Mouse (Mus musculus): ENCODE results near the gene Plk2.
"Not testable (repeated sequence)": the region's sequence is repeated elsewhere in the genome, so short reads cannot be mapped to it uniquely, and the experiment has no call there.

Gene Plk2

DNA sequence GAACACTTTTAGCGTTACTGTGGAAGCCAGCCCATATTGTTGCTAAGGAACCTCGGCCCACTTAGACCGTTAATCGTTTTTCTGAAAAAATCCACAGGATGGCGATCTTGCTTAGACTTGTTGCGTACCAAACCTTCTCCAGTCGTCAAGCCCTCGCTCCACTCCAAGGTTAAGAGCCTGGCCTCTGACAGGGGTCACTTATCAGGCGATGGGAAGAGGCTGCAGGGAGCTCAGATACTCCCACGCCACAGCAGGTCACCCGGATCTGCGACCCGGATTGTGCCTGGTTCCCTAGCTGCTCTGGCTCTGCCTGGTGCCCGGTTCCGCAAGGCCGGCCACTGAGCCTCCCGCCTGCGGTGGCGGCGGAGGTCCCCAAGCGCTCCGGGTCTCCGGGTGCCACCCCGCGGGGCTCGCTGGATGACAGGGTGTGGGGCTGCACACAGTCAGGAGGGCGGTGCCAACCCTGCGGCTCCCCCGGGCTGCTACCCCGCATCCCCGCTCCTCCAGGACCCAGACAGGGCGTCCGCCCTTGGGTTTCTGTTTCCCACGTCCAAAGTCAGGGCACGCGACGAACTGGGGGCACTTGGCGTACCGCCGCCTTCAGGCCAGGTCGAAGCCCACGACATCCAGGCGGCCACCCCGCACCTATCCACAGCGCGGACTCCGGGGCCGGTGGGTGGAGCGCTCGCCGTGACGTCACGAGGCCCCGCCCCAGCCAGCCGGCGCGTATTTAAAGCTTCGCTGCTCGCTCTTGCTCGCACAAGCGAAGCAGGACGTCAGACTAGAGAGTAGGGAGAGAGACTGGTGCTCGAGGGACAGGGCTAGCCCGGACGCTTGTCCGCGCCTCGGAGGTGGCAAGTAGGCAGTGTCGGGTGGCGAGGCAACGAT, at the start of gene Plk2:
Gene Plk2 (plus strand): TSS at position 756 of the 888 bp plus-strand sequence.
- peak; percentile 89 for DNase-seq (ENCODE audit: low spot score)

DNA sequence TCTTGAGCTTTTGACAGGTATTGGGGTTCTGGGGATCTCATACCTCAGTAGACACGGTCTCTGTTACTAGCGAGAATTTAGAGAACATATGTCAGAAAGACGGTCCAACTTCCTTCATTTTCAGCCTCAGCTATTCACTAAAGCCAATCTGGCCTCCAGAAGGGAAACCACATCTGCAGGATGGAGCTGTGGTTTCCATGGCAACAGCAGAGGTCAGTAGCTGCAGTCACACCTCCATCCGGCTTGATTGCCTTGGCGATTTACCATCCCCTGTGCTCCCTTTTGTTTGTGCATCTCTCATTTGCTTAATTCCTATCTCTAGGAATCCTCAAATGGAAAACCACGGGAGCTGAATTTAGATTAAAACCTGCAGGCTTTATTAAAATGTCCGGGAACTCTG, 48.1 kb upstream of the Plk2 start:
- no peak for DNase-seq (ENCODE audit: low spot score)

DNA sequence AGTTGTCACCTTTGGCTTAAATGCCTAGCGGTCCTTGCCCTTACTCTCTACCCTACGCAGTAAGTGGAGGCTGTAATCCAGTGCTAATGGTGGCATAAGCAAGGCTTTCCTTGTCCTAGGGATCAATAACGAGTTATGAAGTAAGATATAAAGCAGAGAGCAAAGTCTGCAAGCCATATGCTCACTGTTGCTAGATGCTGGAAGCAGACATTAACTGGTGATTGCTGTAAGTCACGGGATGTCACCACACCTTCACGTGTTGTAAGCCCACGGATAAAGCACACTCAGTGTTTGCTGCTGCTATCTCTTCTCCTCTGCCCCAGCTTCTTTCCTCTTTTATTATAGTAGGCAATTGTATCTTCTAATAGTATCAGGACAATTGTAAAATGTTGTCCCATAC, 43.8 kb upstream of the Plk2 start:
- no peak for DNase-seq (ENCODE audit: low spot score)

DNA sequence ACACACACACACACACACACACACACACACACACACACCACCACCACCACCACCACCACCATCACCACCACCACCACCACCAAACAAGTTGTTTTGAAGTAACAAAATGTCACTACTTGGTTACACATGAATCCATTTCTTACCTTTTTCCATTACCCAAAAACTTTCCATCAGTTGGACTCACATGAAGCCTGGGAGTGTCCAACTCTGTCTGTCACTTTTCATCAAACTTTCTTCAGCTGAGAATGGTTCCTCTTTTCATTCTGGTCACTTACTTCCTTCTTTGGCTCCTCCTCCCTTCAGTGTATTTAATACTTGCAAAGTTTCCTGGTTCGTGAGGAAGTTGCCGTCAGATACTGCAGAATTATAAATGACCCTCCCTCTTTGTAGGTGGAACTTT, 37.9 kb upstream of the Plk2 start, which contains the start of gene Gapt:
Gene Gapt (minus strand): TSS at position 259 of the 400 bp plus-strand sequence.
- no peak for DNase-seq (ENCODE audit: low spot score)

DNA sequence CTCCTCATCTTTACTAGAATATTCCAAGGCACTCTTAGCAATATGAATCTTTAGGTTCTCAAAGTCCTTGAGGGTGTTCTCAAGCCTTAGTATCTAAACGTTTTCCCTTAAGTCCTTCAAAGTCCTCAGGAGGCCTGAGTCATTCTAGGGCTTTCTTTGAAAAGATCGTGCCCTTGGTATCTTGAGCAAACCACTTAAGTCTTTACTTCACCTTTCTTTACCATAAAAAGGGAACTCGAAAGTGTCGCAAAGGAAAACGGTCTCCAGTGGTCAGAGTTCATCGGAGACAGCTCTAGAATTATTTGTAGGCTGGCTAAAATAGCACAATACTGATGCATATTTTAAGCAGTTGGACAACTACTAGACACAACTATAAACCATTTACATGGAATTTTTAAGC, 31.1 kb upstream of the Plk2 start:
- no peak for DNase-seq (ENCODE audit: low spot score)

DNA sequence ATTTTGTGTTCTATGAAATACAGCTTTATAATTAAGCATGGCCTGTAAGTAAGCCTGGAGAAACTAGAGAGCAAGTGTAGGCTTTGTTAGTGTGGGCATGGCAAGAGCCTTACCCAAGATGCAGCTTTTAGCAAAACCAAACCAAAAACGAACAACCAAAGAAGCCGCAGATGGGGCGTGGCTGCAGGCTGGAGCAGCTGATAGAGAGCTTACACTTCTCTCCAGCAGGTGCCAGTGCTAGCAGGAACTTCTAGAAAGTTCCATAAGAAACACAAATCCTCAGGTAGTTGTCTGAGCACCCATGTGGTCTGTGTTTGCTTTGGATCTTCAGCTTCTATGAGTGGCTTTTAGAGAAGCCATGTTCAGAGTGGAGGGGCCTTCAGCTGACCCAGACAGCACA, 28.4 kb upstream of the Plk2 start:
- no peak for DNase-seq (ENCODE audit: low spot score)

DNA sequence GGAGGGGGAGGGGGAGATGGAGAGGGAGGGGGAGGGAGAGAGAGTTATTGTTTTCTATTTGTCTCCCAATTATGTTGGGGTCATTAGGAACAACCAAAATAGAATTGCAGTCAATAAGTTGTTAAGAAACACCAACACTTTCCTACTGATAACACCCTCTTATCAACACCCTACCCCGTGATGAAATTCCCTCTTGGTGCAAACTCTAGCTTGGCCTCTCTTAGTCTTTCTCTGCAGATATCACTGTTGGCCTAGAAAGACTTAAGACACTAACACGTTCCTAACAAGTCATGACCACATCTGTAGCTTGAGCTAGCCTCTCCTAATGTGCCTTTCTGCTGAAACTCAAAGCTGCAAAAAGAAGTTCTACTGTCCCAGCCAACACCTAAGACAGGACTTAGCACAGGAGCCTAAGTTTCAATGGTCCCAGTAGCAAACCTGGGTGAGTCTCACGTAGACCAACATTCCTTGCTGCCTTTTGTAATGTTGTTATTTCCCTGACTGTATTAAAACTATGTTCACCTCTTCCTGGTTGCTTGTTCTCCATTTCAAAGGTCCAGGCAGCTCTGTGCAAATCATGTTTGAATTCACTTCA, 26.8 kb upstream of the Plk2 start:
- no peak for DNase-seq (ENCODE audit: low spot score)

DNA sequence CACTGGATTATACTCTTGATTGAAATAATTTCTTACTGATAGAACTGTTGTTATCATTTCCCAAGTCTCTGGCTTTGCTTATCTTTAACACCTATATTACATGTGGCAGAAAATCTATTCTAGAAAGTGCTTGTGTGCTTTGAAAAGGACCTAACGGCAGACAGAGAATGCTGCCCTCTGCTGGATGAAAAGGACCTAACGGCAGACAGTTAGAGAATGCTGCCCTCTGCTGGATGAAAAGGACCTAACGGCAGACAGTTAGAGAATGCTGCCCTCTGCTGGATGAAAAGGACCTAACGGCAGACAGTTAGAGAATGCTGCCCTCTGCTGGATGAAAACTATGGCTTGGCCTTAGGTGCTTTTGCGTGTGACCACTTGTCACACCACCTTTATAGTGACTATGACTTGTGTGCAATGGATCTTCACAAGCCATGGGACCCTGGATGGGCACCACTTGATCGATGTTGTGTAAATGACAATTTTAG, 26.2 kb upstream of the Plk2 start:
- peak; percentile 68 for DNase-seq (ENCODE audit: low spot score)

DNA sequence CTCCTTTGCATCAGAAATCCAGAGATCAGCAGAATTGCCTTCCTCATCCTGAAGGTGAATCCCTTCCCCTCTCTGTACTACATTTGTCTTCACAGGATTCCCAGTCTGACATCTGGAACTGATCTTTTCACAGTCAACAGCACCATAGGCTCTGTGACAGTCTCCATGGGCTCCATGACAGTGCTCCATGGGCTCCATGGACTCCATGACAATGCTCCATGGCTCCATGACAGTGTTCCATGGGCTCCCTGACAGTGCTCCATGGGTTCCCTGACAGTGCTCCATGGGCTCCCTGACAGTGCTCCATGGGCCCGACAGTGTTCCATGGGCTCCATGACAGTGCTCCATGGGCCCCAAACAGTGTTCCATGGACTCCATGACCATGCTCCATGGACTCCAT, 25.2 kb upstream of the Plk2 start:
- no peak for DNase-seq (ENCODE audit: low spot score)

DNA sequence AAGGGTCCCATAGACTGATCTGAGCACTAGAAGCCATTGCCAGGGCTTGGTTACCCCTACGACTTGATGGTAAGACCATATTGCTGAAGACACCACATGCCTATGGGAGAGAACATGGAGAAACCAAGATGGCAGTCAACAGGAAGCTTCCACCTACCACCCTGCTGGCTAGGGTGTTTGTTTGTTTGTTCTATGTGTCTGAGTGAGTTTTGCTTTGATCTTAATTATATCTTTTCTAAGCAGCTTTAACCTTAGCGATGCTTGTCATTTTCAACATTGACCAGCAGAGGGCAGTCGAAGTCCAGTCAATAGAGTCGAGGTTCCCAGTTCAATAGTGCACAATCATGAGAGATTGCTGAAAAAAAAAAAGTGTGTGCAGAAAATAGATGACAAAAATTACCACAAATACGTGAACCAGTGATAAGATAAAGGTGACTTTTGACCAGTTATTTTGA, 12.4 kb upstream of the Plk2 start:
- no peak for DNase-seq (ENCODE audit: low spot score)

DNA sequence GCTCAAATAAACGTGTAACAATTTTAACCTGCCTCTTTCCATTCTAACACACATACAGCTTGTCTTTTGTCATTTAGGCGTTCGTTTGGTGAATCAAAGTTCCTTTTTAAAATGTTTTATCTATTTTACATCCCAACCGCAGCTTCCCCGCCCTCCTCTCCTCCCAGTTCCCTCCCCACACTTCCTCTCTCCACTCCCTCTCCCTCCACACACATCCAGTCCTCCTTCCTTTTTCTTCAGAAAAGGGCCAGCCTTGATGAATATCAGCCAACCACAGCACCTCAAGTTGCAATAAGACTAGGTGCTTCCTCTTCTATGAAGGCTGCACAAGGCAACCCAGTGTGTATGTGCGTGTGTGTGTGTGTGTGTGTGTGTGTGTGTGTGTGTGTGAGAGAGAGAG, 10.3 kb upstream of the Plk2 start:
- no peak for DNase-seq (ENCODE audit: low spot score)

DNA sequence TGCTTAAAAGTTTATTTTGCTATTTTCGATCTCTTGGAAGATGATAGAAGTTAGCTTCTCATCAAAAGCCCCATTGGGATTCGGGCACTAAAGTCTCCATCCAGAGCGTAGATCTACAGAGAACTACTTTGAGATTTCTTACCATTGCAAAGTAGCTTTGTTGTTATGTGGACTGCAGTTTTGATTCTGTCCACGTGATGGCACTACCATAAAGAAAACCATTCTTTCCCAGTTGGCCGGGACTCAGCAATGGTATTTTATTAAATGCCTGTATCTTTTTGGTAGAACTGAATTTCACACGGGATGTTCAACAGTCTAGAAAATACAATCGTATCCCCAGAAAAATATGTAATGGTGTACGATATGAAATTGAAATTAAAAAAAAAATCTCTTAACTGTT, 2.6 kb upstream of the Plk2 start:
- no peak for DNase-seq (ENCODE audit: low spot score)

DNA sequence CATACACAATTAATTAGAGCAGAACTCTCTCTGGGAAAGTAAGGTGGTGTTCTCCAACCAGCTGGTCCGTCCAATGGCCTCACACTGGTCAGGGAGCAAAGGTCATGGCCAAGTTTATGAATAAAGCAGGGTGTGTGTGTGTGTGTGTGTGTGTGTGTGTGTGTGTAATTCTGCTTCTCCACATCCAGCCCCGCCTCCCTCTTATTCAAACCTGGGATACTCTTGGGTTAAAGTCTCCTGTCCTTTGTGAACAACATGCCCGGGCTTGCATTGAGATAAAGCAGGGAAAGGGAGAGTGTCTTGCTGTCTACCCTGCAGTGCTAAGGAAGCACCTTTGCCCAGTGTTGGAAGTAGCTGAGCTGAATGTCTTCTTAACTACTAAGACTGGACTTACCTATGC, 2.2 kb upstream of the Plk2 start:
- DNase-seq (ENCODE audit: low spot score): no peak

DNA sequence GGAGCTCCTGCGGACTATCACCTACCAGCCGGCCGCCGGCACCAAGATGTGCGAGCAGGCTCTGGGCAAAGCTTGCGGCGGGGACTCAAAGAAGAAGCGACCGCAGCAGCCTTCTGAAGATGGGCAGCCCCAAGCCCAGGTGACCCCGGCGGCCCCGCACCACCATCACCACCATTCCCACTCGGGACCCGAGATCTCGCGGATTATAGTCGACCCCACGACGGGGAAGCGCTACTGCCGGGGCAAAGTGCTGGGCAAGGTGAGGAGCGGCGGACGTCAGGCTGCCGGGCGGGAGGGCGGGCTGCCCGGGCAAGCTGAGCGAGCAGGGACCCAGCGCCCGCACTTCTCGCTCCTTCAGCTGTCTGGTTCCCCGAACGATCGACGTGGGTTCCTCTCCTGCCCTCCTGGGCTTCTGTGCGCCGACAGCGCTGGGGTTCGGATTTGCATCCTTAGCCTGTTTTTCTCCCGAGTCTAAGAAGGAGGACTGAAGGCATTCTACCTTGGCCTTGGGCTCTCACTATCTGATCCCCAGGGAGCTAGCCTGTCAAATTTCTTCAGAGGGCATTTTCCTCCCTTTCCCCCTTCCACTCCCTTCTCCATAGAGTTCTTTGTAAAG, 441 bp downstream of the Plk2 start:
- DNase-seq (ENCODE audit: low spot score): no peak

DNA sequence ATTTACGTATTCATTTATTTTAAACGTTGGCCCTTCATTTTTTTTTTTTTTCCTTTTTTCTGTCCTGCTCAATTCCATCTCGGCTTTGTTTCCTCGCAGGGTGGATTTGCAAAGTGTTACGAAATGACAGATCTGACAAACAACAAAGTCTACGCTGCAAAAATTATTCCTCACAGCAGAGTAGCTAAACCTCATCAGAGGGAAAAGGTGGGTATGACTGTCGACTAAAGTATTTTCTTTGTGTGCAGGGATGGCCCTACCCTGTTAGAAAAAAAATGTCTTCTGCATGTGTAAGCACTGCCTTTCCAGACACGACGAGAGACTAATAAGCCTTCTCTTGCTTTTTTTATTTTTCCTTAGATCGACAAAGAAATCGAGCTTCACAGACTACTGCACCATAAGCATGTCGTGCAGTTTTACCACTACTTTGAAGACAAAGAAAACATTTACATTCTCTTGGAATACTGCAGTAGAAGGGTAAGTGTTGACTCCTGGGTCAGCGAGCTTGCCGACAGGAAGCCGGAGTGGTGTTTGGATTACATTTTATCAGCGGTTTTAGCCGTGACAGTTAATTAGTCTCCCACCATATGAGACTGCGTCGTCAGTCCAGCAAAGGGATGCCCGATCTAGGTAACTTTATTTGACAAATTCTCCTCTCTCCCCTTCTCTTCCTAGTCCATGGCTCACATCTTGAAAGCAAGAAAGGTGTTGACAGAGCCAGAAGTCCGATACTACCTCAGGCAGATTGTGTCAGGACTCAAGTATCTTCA, 1.3 kb downstream of the Plk2 start:
- DNase-seq (ENCODE audit: low spot score): no peak

DNA sequence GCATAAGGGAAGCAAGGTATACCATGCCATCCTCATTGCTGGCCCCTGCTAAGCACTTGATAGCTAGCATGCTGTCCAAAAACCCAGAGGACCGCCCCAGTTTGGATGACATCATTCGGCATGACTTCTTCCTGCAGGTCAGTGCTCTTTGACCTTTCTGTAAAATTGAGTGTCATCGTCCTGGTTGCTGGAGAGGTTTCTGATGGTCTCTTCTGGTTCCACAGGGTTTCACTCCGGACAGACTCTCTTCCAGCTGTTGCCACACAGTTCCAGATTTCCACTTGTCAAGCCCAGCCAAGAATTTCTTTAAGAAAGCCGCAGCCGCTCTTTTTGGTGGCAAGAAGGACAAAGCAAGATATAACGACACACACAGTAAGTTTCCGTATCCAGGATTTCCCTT, 2.9 kb downstream of the Plk2 start:
- DNase-seq (ENCODE audit: low spot score): no peak

DNA sequence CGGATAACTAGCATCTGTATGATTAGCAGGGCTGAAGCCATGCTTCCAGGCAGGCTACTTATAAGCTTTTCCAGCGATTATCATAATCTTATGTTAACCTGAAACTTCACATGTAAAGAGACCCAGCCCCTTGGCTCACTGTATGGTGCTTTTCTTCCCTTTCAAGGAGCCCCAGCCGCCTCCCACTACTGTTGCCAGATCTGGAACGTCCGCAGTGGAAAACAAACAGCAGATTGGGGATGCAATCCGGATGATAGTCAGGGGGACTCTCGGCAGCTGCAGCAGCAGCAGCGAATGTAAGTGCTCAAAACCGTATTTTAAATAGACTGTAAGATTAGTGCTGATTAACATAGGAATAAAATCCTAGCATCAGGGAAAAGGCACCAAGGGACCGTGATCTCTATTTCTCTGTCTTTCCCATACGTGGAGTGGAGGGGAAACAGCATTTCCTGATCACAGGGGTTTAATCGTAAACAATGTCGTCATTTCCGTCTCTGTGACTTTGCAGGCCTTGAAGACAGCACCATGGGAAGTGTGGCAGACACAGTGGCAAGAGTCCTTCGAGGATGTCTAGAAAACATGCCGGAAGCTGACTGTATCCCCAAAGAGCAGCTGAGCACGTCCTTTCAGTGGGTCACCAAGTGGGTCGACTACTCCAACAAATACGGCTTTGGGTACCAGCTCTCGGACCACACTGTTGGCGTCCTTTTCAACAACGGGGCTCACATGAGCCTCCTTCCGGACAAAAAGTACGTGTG, 3.8 kb downstream of the Plk2 start:
- DNase-seq (ENCODE audit: low spot score): no peak

DNA sequence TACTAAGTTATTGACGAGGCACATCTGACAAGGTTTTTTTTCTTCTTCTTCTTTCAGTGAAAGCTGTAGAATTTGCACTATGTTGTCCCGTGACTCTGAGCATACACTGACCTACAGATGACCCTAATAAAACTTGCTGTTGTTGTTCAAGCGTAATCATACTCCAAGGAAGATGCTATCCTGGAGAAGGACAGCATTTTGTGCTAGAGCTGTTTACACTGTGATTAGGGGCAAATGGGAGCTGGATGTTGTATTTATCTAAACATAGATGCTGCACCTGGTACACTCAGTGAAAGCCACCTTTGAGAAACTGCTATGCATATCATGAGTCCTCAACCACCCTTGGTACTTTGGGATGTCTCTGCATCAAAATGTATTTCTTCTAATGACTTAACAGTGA, 6.6 kb downstream of the Plk2 start:
- no peak for DNase-seq (ENCODE audit: low spot score)

DNA sequence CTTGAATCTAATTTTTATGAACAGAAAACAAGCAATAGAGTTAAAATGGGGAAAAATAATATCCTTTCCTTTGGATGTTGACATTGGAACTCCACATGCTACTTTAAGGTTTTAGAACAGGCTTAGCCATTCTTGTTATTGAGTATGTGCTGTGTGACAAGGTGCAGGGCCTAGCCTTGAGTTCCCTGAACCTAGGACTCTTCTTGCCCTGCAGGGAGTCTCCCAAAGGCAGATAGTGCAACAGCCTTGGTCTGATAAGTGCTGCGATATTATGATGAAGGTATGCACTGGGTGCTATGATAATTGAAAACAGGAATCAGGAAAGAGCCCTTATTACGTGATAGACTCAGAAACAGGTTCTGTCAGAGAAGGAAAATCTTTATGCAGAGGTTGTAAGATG, 7.0 kb downstream of the Plk2 start:
- DNase-seq (ENCODE audit: low spot score): no peak

DNA sequence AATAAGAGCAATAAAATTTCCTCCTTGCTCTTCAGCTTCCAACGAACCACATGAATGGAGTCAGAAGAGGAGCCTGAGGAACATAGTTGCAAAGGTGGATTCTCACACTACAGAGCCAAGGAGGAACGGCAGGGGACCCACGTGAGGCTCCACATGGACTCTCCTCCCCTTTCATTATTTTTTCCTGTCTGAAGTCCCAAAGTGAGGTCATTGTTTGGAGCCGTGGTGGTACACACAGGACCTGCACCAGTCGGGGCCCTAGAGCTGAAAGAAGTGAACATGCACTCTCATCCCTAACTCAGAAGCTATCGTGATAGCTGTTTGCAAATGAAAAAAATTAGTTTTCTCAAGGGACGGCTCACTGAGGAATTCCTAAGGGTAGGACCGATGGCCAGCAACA, 9.2 kb downstream of the Plk2 start:
- no peak for DNase-seq (ENCODE audit: low spot score)

DNA sequence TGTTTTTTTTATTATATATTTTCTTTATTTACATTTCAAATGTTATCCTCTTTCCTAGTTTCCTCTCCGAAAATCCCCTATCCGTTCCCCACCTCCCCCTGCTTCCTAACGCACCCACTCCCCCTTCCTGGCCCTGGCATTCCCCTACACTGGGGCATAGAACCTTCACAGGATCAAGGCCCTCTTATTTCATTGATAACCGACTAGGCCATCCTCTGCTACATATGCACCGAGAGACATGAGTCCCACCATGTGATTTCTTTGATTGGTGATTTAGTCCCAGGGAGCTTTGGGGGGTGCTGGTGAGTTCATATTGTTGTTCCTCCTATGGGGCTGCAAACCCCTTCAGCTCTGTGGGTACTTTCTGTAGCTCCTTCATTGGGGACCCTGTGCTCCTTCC, 9.8 kb downstream of the Plk2 start:
- not testable (repeated sequence) for DNase-seq (ENCODE audit: low spot score)

DNA sequence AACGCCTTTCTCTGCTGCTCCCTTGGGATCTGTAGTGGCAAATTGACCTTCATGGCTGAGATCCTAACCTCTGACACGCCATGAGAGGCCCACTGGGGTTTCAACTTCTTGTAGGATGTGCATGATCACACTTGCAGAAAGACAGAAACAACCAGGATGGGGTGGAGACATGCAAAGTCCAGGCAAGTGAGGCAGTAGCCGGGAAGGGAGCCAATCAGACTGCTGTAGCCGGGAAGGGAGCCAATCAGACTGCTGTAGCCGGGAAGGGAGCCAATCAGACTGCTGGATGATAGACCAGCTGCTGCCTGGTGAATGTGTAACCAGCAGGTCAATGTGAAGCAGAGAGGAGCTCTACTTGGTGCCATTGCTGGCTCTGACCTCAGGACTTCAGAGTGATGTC, 11.3 kb downstream of the Plk2 start:
- DNase-seq (ENCODE audit: low spot score): no peak
